Mouse (Mus musculus): ENCODE measurements at regions not wholly inside any gene's neighbourhood (a gene's known extent, or its start where the extent isn't known, plus 50 kb on each side); places are given as distances from the start of the nearest gene placed in this dataset.
"Not testable (repeated sequence)": the region's sequence is repeated elsewhere in the genome, so short reads cannot be mapped to it uniquely, and the experiment has no call there.

- Histone ChIP-seq H3K27me3 (replicated peaks; ENCODE audit: control insufficient read depth, insufficient read depth, low read length) (no peaks in the 10 kb centered on the region), H3K36me3 (ENCODE audit: control insufficient read depth, insufficient read depth) (no peaks in the 10 kb centered on the region)
- no peak for ATAC-seq
Measured at GRCm38 (mm10) chr1:166924126-166924525, 77.1 kb upstream of the Fam78b start.

DNA sequence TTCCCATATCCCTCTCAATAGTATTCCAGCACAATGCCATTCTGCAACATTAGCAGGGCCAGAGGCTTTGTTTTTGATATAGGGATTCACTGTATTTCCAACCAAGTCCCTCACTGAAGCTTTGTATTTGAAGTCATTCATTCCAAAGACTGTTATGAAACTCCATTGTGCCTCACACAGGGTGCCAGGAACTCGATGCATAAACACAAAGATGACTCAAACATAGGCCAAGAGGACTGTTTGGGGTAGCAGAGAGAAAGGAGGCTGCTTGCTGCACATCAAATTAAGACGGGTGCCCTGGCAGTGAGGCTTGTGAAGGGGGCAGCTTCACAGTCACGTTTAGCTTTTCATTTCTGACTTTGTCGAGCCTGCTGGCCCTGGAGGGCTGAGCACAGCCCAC lies 75.1 kb upstream of the Fam78b start:
- Histone ChIP-seq H3K4me3 (ENCODE audit: low read depth, low read length) (no peak overlapping the region), H3K9me3 (ENCODE audit: control insufficient read depth) (no peaks in the 10 kb centered on the region), H3K36me3 (ENCODE audit: control insufficient read depth, insufficient read depth) (no peaks in the 10 kb centered on the region), H3K4me1 (replicated peaks; ENCODE audit: control insufficient read depth, insufficient read depth, low read length) (no peaks in the 10 kb centered on the region), H3K4me2 (replicated peaks; ENCODE audit: low read depth) (no peak overlapping the region), H3K9ac (ENCODE audit: low read depth, low read length) (no peak overlapping the region), H3K27me3 (replicated peaks; ENCODE audit: control insufficient read depth, insufficient read depth, low read length) (no peaks in the 10 kb centered on the region), H3K27ac (ENCODE audit: low read depth, low read length) (no peak overlapping the region)
- no peak for TF ChIP-seq CTCF (IDR thresholded peaks at IDR 0.05; ENCODE audit: low read depth)
- no peak for ATAC-seq
- whole genome bisulfite sequencing: 36% methylated on average over 4 of the region's 4 CpGs

More at GRCm38 (mm10) chr1:166924126-166924525, 77.1 kb upstream of the Fam78b start:
- 84% methylated on average over 2 of the region's 2 CpGs for WGBS
- Histone ChIP-seq H3K27ac (ENCODE audit: low read depth, low read length) (no peak overlapping the region), H3K9me3 (ENCODE audit: control insufficient read depth) (no peaks in the 10 kb centered on the region), H3K4me1 (replicated peaks; ENCODE audit: control insufficient read depth, insufficient read depth, low read length) (no peaks in the 10 kb centered on the region), H3K4me2 (replicated peaks; ENCODE audit: low read depth) (no peak overlapping the region), H3K4me3 (ENCODE audit: low read depth, low read length) (no peak overlapping the region), H3K9ac (ENCODE audit: low read depth, low read length) (no peak overlapping the region)
- no peak for TF ChIP-seq CTCF (IDR thresholded peaks at IDR 0.05; ENCODE audit: low read depth)

DNA sequence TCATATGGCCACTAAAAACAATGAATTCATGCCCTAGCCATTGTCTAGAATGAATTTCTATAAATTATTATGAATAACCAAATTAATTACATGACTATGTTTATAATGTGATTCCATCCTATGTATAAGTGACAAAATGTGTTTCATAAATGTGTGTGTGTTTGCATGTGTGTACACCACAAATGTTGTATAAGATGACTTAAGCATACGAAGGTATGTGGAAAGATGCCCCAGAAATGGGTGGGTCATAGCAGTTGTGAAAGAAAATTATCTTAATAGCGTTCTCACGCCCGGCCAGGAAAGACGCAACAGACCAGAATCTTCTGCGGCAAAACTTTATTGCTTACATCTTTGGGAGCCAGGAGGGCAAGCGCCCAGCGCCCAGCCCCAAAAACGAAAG lies 61.5 kb upstream of the Fam78b start:
- H3K36me3 ChIP-seq (ENCODE audit: control insufficient read depth, insufficient read depth); H3K27me3 ChIP-seq (replicated peaks; ENCODE audit: control insufficient read depth, insufficient read depth, low read length); ATAC-seq; H3K4me3 ChIP-seq (ENCODE audit: low read depth, low read length); H3K4me1 ChIP-seq (replicated peaks; ENCODE audit: control insufficient read depth, insufficient read depth, low read length); H3K9ac ChIP-seq (ENCODE audit: low read depth, low read length); H3K27ac ChIP-seq (ENCODE audit: low read depth, low read length); H3K9me3 ChIP-seq (ENCODE audit: control insufficient read depth): not testable (repeated sequence)
- 58% methylated on average over 9 of the region's 9 CpGs for WGBS
- peak overlapping the region; percentile 32; the same call in 1 of the 2 replicates for H3K4me2 ChIP-seq (replicated peaks; ENCODE audit: low read depth)

GRCm38 (mm10) chr1:166940146-166941076 lies 60.8 kb upstream of the Fam78b start:
- WGBS: 60% methylated on average over 31 of the region's 31 CpGs
- H3K27ac ChIP-seq (ENCODE audit: low read depth, low read length); H3K27me3 ChIP-seq (replicated peaks; ENCODE audit: control insufficient read depth, insufficient read depth, low read length); H3K36me3 ChIP-seq (ENCODE audit: control insufficient read depth, insufficient read depth); H3K4me3 ChIP-seq (ENCODE audit: low read depth, low read length); H3K9me3 ChIP-seq (ENCODE audit: control insufficient read depth); ATAC-seq; H3K9ac ChIP-seq (ENCODE audit: low read depth, low read length); H3K4me1 ChIP-seq (replicated peaks; ENCODE audit: control insufficient read depth, insufficient read depth, low read length): not testable (repeated sequence)
- H3K4me2 ChIP-seq (replicated peaks; ENCODE audit: low read depth): peak overlapping the region; percentile 32; the same call in 1 of the 2 replicates

DNA sequence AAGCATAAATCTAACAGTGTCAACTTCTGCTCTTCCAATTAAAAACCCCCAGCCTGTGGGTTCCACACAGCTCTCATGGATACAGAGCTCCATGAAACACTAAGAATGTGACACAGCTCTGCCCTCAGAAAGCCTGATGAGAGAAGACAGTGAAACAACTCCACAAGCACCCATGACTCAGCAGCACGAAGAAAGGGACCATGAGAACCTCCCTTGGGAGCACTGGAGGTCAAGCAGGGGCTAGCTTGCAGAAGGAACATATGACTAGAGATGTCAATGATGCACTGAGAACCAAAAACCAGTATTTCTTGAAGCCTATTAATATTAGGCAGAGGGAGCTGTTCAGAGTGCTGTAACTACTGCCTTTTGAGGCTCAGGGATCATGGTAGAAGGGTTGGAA lies 59.0 kb upstream of the Fam78b start:
- Histone ChIP-seq H3K27ac (ENCODE audit: low read depth, low read length) (no peak overlapping the region), H3K27me3 (replicated peaks; ENCODE audit: control insufficient read depth, insufficient read depth, low read length) (no peaks in the 10 kb centered on the region), H3K4me1 (replicated peaks; ENCODE audit: control insufficient read depth, insufficient read depth, low read length) (no peaks in the 10 kb centered on the region), H3K9me3 (ENCODE audit: control insufficient read depth) (no peaks in the 10 kb centered on the region), H3K4me2 (replicated peaks; ENCODE audit: low read depth) (no peak overlapping the region), H3K4me3 (ENCODE audit: low read depth, low read length) (no peak overlapping the region), H3K9ac (ENCODE audit: low read depth, low read length) (no peak overlapping the region), H3K36me3 (ENCODE audit: control insufficient read depth, insufficient read depth) (no peaks in the 10 kb centered on the region)
- ATAC-seq: no peak
- 57% methylated on average over 1 of the region's 1 CpGs for WGBS
- no peak for TF ChIP-seq CTCF (IDR thresholded peaks at IDR 0.05; ENCODE audit: low read depth)

DNA sequence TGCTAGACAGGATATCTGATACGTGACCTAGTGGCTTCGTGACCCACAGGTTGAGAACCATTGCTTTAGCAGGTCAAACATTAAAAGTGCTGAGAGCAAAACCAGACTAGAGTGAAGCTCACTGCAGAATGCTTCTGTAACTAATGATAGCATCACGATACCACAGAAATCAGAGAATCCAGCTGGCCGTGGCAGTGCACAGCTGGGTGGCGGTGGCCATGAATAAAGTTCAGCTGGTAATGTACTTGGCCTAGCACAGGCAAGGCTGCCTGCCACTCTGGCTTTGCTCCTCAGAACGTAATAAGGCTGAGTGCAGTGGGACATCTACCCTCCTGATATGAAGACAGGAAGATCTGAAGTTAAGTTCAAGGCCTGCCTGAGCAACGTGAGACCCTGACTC lies 56.7 kb upstream of the Fam78b start:
- 67% methylated on average over 7 of the region's 7 CpGs for WGBS

More for the DNA sequence above, 56.7 kb upstream of the Fam78b start:
- H3K27ac ChIP-seq (ENCODE audit: low read depth, low read length): no peak overlapping the region
- no peaks in the 10 kb centered on the region for H3K27me3 ChIP-seq (replicated peaks; ENCODE audit: control insufficient read depth, insufficient read depth, low read length)
- no peak for TF ChIP-seq CTCF (IDR thresholded peaks at IDR 0.05; ENCODE audit: low read depth)
- H3K9ac ChIP-seq (ENCODE audit: low read depth, low read length): no peak overlapping the region
- H3K4me2 ChIP-seq (replicated peaks; ENCODE audit: low read depth): no peak overlapping the region
- no peak for ATAC-seq
- H3K9me3 ChIP-seq (ENCODE audit: control insufficient read depth): no peaks in the 10 kb centered on the region
- H3K4me1 ChIP-seq (replicated peaks; ENCODE audit: control insufficient read depth, insufficient read depth, low read length): no peaks in the 10 kb centered on the region
- no peak overlapping the region for H3K4me3 ChIP-seq (ENCODE audit: low read depth, low read length)
- no peaks in the 10 kb centered on the region for H3K36me3 ChIP-seq (ENCODE audit: control insufficient read depth, insufficient read depth)
